Mouse (Mus musculus) CH12.LX (cell line): ENCODE results near the gene Rnf126.

Experiments
- BHLHE40 ChIP-seq: IDR thresholded peaks from 2 replicates; pipeline ENCODE4 v1.6.1; 2011; ENCODE audit warnings: mild to moderate bottlenecking, low read depth, low read length, improper control_type of control experiment
- CTCF ChIP-seq, 2 experiments: IDR thresholded peaks in 1 of 2; conservative IDR thresholded peaks in 1 of 2; 2 replicates each; pipeline ENCODE4 v1.5.1; 2011 to 2012; ENCODE audit warnings: low read depth in 2 of 2, low read length in 2 of 2, improper control_type of control experiment in 1 of 2, inconsistent platforms in 1 of 2, mild to moderate bottlenecking in 1 of 2, moderate library complexity in 1 of 2
- MAX ChIP-seq: IDR thresholded peaks from 2 replicates; pipeline ENCODE4 v1.6.1; 2011; ENCODE audit warnings: low read length, improper control_type of control experiment
- UBTF ChIP-seq: IDR thresholded peaks from 2 replicates; pipeline ENCODE4 v1.6.1; 2012; ENCODE audit warnings: low read depth, mild to moderate bottlenecking, inconsistent platforms, low read length, improper control_type of control experiment, moderate library complexity

- TF ChIP-seq CTCF (conservative IDR thresholded peaks at IDR 0.05 in 1 of 2, IDR thresholded peaks at IDR 0.05 in 1 of 2; ENCODE audit: low read depth in 2 of 2, low read length in 2 of 2) = no peak
- TF ChIP-seq UBTF = no peak
- TF ChIP-seq BHLHE40 = no peak
- no peak for TF ChIP-seq MAX
These were observed 49.1 kb upstream of the Rnf126 start for GRCm38 (mm10) chr10:79815671-79816494.
